Mouse (Mus musculus) testis, postnatal 14 days (tissue): Measurements from ENCODE around the gene Ube2i.
"Not testable (repeated sequence)": the region's sequence is repeated elsewhere in the genome, so short reads cannot be mapped to it uniquely, and the experiment has no call there.

Experiments
- DNase-seq: peaks from one replicate; pipeline ENCODE4 v3.0.0; 2021; ENCODE audit warnings: low spot score

Ube2i gene

GRCm38 (mm10) chr17:25253760-25254159 lies 20.7 kb downstream of the Ube2i start:
- no peak for DNase-seq

- no peak for DNase-seq
These were observed 21.8 kb downstream of the Ube2i start for GRCm38 (mm10) chr17:25252643-25253042.

GRCm38 (mm10) chr17:25250181-25250835 lies 24.1 kb downstream of the Ube2i start:
- DNase-seq: no peak

GRCm38 (mm10) chr17:25248033-25248750 lies 26.2 kb downstream of the Ube2i start:
- no peak for DNase-seq

- DNase-seq: no peak
These were observed 30.2 kb downstream of the Ube2i start for GRCm38 (mm10) chr17:25244239-25244638.

- DNase-seq: no peak
These were observed 31.2 kb downstream of the Ube2i start for GRCm38 (mm10) chr17:25243131-25243780.

GRCm38 (mm10) chr17:25239695-25240636 lies 34.5 kb downstream of the Ube2i start, which contains the start of the genes Gnptg and Tsr3:
Gnptg (minus strand) TSS chr17:25240124.
Tsr3 (plus strand) TSS chr17:25240170.
- DNase-seq: peak; percentile 89

GRCm38 (mm10) chr17:25235635-25236034 lies 38.8 kb downstream of the Ube2i start:
- DNase-seq: no peak

GRCm38 (mm10) chr17:25231621-25232020 lies 42.8 kb downstream of the Ube2i start:
- not testable (repeated sequence) for DNase-seq

GRCm38 (mm10) chr17:25230700-25231099 lies 43.7 kb downstream of the Ube2i start:
- no peak for DNase-seq

- DNase-seq: not testable (repeated sequence)
These were observed 44.3 kb downstream of the Ube2i start for GRCm38 (mm10) chr17:25230014-25230655.

GRCm38 (mm10) chr17:25227991-25228390 lies 46.4 kb downstream of the Ube2i start:
- DNase-seq: no peak

- DNase-seq: no peak
These were observed 48.8 kb downstream of the Ube2i start for GRCm38 (mm10) chr17:25225659-25226058.

- DNase-seq: no peak
These were observed 49.7 kb downstream of the Ube2i start for GRCm38 (mm10) chr17:25224586-25225222.

GRCm38 (mm10) chr17:25222951-25223601 lies 51.3 kb downstream of the Ube2i start:
- DNase-seq: no peak

- not testable (repeated sequence) for DNase-seq
These were observed 51.9 kb downstream of the Ube2i start for GRCm38 (mm10) chr17:25222504-25222940.

- peak; percentile 66 for DNase-seq
These were observed 52.5 kb downstream of the Ube2i start for GRCm38 (mm10) chr17:25221821-25222503.

- DNase-seq: no peak
These were observed 53.7 kb downstream of the Ube2i start for GRCm38 (mm10) chr17:25220746-25221145.

- DNase-seq: no peak
These were observed 54.7 kb downstream of the Ube2i start for GRCm38 (mm10) chr17:25219492-25220295.
